Mouse (Mus musculus): ENCODE measurements around the gene Ncoa3. TPM values are rescaled to one million over a fixed set of nuclear protein-coding genes. Genes with fewer than 3 reads are reported as not detected.

The Ncoa3 gene
- total RNA-seq, 2 experiments from 2014 or later, result 32.0 to 32.6 TPM

GRCm38 (mm10) chr2:165969391-165969790 lies 23.0 kb upstream of the Ncoa3 start:
- DNase-seq (ENCODE audit: low spot score in 2 of 2), result no peak

GRCm38 (mm10) chr2:165969961-165970360 lies 22.5 kb upstream of the Ncoa3 start:
- DNase-seq (ENCODE audit: low spot score in 2 of 2), result no peak

GRCm38 (mm10) chr2:165970767-165971166 lies 21.7 kb upstream of the Ncoa3 start:
- DNase-seq (ENCODE audit: low spot score in 2 of 2), result no peak

GRCm38 (mm10) chr2:165974383-165974782 lies 18.1 kb upstream of the Ncoa3 start:
- no peak for DNase-seq (ENCODE audit: low spot score in 2 of 2)

- DNase-seq (ENCODE audit: low spot score in 2 of 2), result no peak
Measured at GRCm38 (mm10) chr2:165976186-165976585, 16.2 kb upstream of the Ncoa3 start.

GRCm38 (mm10) chr2:165976874-165977273 lies 15.6 kb upstream of the Ncoa3 start:
- no peak for DNase-seq (ENCODE audit: low spot score in 2 of 2)

- no peak for DNase-seq (ENCODE audit: low spot score in 2 of 2)
Measured at GRCm38 (mm10) chr2:165978119-165978518, 14.3 kb upstream of the Ncoa3 start.

GRCm38 (mm10) chr2:165981248-165981977 lies 11.0 kb upstream of the Ncoa3 start:
- DNase-seq (ENCODE audit: low spot score in 2 of 2), result no peak

- DNase-seq (ENCODE audit: low spot score in 2 of 2), result no peak
Measured at GRCm38 (mm10) chr2:165982512-165983389, 9.7 kb upstream of the Ncoa3 start.

GRCm38 (mm10) chr2:165984318-165984717 lies 8.1 kb upstream of the Ncoa3 start:
- no peak for DNase-seq (ENCODE audit: low spot score in 2 of 2)

- no peak for DNase-seq (ENCODE audit: low spot score in 2 of 2)
Measured at GRCm38 (mm10) chr2:165984891-165985290, 7.5 kb upstream of the Ncoa3 start.

GRCm38 (mm10) chr2:165985581-165985980 lies 6.9 kb upstream of the Ncoa3 start:
- no peak for DNase-seq (ENCODE audit: low spot score in 2 of 2)

GRCm38 (mm10) chr2:165986921-165987453 lies 5.4 kb upstream of the Ncoa3 start:
- DNase-seq (ENCODE audit: low spot score in 2 of 2), result peak; percentile 55 to 65

GRCm38 (mm10) chr2:165993173-165993900 lies 901 bp downstream of the Ncoa3 start:
- DNase-seq (ENCODE audit: low spot score in 2 of 2), result no peak

GRCm38 (mm10) chr2:165994341-165994740 lies 1.9 kb downstream of the Ncoa3 start:
- no peak for DNase-seq (ENCODE audit: low spot score in 2 of 2)

GRCm38 (mm10) chr2:165995711-165996110 lies 3.3 kb downstream of the Ncoa3 start:
- no peak for DNase-seq (ENCODE audit: low spot score in 2 of 2)

- no peak for DNase-seq (ENCODE audit: low spot score in 2 of 2)
Measured at GRCm38 (mm10) chr2:165996130-165996529, 3.7 kb downstream of the Ncoa3 start.

- no peak for DNase-seq (ENCODE audit: low spot score in 2 of 2)
Measured at GRCm38 (mm10) chr2:165997256-165997967, 5.0 kb downstream of the Ncoa3 start.

GRCm38 (mm10) chr2:165998969-165999368 lies 6.5 kb downstream of the Ncoa3 start:
- DNase-seq (ENCODE audit: low spot score in 2 of 2), result no peak

GRCm38 (mm10) chr2:165999790-166000189 lies 7.4 kb downstream of the Ncoa3 start:
- no peak for DNase-seq (ENCODE audit: low spot score in 2 of 2)

GRCm38 (mm10) chr2:166000242-166000641 lies 7.8 kb downstream of the Ncoa3 start:
- no peak for DNase-seq (ENCODE audit: low spot score in 2 of 2)
